Mouse (Mus musculus): ENCODE measurements around the gene Notch1.

GRCm38 (mm10) chr2:26553904-26554303 is 37.4 kb upstream of the Notch1 start:
- TF ChIP-seq POLR2A (IDR thresholded peaks at IDR 0.05; ENCODE audit: borderline replicate concordance, low read depth, low read length) = no peak
- TF ChIP-seq CTCF (IDR thresholded peaks at IDR 0.05; ENCODE audit: low read depth, low read length) = no peak
